Mouse (Mus musculus): ENCODE measurements at regions not wholly inside any gene's neighbourhood (a gene's known extent, or its start where the extent isn't known, plus 50 kb on each side); places are given as distances from the start of the nearest gene placed in this dataset.

DNA sequence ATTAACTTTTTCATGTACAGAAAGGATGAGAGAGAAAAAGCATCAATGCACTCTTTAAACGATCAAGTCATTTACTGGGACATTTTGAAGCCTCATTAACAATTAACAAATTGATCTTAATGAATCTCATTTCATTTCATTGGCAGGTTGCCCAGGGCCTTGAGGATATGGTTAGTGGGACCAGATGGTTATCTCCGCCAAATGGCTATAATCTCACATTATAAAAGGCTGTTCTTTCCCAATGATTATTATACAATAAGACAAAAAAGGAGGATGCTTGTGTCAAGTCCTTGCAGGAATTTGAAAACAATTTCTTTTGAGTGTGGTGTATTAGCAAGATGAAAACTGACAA lies 185.3 kb downstream of the Snx13 start:
- DNase-seq (ENCODE audit: low spot score), result no peak

- DNase-seq (ENCODE audit: low spot score), result no peak
Measured at GRCm38 (mm10) chr12:35231414-35232321, 184.7 kb downstream of the Snx13 start.

GRCm38 (mm10) chr12:35220429-35220828 lies 173.4 kb downstream of the Snx13 start:
- DNase-seq (ENCODE audit: low spot score), result no peak

- no peak for DNase-seq (ENCODE audit: low spot score)
Measured at GRCm38 (mm10) chr12:35220002-35220401, 173.0 kb downstream of the Snx13 start.

DNA sequence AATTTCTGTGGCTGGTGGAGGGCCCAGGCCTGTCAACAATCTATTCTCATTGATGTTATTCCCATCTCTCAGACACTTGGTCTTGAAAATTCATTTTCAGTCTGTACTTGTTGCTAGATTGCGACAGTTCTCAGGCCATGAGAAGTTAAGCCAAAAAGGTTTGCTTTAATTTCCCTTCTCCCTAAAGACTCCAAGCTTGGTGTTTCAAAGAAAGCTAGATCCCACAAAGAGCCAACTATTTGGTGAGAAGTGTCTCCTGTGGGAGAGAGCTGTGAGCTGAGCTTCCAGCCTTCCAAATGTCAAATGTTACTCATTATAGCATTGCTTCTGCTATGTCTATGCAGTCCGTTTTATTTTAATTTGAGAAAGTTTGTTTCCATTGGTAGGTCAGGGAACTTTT lies 169.7 kb downstream of the Snx13 start:
- no peak for DNase-seq (ENCODE audit: low spot score)

- no peak for DNase-seq (ENCODE audit: low spot score)
Measured at GRCm38 (mm10) chr12:35209399-35209798, 162.4 kb downstream of the Snx13 start.

DNA sequence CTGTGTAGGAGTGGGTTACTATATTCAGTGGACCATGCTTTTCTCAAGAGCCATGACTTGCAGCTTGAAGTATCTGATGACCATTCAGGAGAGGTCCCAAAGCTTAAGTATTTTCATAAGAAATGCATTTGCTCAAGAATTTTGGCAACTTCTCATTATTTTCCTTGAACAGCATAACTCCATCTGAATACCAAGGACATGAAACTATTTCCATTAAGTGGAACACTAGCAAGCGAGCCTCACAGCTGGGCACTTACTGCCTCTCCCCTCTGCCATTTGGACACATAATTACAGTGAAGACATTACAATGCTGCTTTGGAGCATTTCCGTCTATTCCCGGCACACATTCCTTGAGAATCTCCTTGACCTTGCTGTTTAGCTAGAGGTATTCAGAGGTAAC lies 160.6 kb downstream of the Snx13 start:
- DNase-seq (ENCODE audit: low spot score), result no peak

GRCm38 (mm10) chr12:35203398-35203797 lies 156.4 kb downstream of the Snx13 start:
- no peak for DNase-seq (ENCODE audit: low spot score)

DNA sequence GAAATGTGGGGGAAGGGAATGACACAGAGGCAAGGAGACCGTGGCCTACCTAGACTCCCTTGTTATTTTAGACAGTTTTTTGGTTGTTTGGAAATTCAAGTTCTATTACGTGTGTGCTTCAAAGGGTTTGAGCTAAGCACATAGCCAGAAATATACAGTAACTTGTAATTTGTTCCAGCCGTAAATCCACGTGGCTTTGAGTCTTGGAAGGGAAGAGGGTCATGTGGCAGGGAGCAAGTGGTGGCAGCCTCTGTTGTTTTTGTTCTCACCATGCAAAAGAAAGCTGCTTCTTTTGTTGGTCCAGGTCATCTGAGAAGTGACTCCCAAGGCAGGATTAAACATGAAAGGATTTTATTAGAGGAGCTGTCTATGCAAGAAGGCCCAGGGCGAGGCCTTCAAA lies 153.1 kb downstream of the Snx13 start:
- no peak for DNase-seq (ENCODE audit: low spot score)

Data from embryo, embryonic 10 days (tissue).